Mouse (Mus musculus) embryo, embryonic 10 days (tissue): Measurements from ENCODE around the gene Slc9a3r2.

Experiments used
- DNase-seq: peaks from one replicate; pipeline ENCODE4 v3.0.0-alpha.2; 2015; ENCODE audit warnings: low spot score

Slc9a3r2 gene

DNA sequence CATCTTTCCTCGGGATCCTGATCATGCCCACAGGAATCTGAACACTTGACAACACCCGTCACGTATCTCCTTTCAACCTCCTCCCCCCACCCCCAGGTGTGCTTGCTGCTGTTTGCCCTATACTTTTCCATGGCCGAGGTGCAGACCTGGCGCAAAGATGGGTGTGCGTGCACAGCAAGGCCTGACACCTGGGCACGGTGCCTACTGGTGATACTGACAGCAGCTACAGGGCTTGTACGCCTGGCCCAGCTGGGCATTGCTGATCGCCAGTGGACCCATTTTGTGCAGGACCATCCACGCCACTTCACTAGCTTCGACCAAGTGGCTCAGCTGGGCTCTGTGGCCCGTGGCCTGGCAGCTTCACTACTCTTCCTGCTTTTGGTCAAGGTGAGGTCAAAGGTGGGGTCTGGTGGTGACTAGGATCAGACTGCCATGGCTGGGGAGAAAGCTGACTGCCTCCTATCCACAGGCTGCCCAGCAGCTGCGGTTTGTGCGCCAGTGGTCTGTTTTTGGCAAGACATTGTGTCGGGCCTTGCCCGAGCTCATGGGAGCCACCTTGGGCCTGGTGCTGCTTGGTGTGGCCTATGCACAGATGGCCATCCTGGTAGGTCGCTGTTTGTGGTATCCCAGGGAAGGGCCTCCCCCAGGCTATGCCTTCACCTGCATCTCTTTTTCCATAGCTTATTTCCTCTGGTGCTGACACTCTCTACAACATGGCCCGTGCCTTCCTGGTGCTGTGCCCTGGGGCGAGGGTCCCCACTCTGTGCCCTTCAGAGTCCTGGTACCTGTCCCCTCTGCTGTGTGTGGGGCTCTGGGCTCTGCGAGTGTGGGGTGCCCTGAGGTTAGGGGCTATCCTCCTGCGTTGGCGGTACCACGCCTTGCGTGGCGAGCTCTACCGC, 55.9 kb downstream of the Slc9a3r2 start:
- no peak for DNase-seq

- DNase-seq = no peak
These were observed 56.9 kb downstream of the Slc9a3r2 start for GRCm38 (mm10) chr17:24593248-24593647.

DNA sequence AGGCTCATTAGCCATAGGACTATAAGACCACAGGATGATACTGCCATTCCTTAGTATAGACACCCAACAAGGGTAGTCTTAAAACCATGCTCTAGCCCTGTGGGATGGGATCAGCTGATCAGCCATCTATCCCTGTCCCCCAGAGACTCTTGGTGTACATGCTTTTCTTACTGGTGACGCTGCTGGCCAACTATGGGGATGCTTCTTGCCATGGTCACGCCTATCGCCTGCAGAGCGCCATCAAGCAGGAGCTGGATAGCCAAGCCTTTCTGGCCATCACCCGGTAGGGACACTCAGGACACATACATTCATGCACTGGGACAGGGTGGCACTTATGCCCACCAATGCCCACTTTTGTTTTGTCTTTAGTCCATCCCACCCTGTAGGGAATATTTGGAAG, 58.4 kb downstream of the Slc9a3r2 start:
- DNase-seq = no peak

DNA sequence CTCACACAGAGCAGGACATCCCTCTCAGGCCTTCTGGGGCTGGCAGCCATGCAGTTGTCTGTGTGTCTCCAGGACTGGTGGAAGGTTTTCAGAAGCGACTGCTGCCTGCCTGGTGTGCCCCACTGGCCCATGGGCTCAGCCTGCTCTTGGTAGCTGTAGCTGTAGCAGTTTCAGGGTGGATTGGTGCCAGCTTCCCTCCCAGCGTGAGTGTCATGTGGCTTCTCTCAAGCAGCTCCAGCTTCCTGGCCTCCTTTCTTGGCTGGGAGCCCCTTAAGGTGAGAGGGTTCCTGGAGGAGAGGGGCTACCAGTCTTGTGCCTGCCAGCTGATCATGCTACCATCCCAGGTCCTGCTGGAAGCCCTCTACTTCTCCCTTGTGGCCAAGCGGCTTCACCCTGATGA, 59.2 kb downstream of the Slc9a3r2 start:
- no peak for DNase-seq
